Mouse (Mus musculus) right cerebral cortex, postnatal 25 days (tissue): ENCODE results near the gene Prr14l.
"Not testable (repeated sequence)": the region's sequence is repeated elsewhere in the genome, so short reads cannot be mapped to it uniquely, and the experiment has no call there.

Experiments used
- DNase-seq: peaks from one replicate; pipeline ENCODE4 v3.0.0; 2022

Gene Prr14l

GRCm38 (mm10) chr5:32853731-32854507 is at the start of gene Prr14l:
TSS of gene Prr14l (minus strand) at chr5:32854256.
- DNase-seq: peak; percentile 97

- no peak for DNase-seq
These were observed 32.7 kb upstream of the Prr14l start for GRCm38 (mm10) chr5:32886739-32887138.

- no peak for DNase-seq
These were observed 18.3 kb upstream of the Prr14l start for GRCm38 (mm10) chr5:32872346-32872745.

- DNase-seq: no peak
These were observed 15.5 kb upstream of the Prr14l start for GRCm38 (mm10) chr5:32869389-32870024.

GRCm38 (mm10) chr5:32863253-32864228 is 9.5 kb upstream of the Prr14l start, which contains the start of gene Depdc5:
TSS of gene Depdc5 (plus strand) at chr5:32863701.
- DNase-seq: peak; percentile 90

- DNase-seq: no peak
These were observed 8.5 kb upstream of the Prr14l start for GRCm38 (mm10) chr5:32862469-32863132.

GRCm38 (mm10) chr5:32861082-32861481 is 7.0 kb upstream of the Prr14l start:
- no peak for DNase-seq

GRCm38 (mm10) chr5:32857781-32858220 is 3.7 kb upstream of the Prr14l start:
- DNase-seq: peak; percentile 59

- not testable (repeated sequence) for DNase-seq
These were observed 1.2 kb upstream of the Prr14l start for GRCm38 (mm10) chr5:32855274-32855673.

GRCm38 (mm10) chr5:32854818-32855217 is 762 bp upstream of the Prr14l start:
- no peak for DNase-seq

GRCm38 (mm10) chr5:32852026-32852425 is 2.0 kb downstream of the Prr14l start:
- no peak for DNase-seq

- not testable (repeated sequence) for DNase-seq
These were observed 4.5 kb downstream of the Prr14l start for GRCm38 (mm10) chr5:32849580-32849979.

- no peak for DNase-seq
These were observed 4.9 kb downstream of the Prr14l start for GRCm38 (mm10) chr5:32849178-32849577.

GRCm38 (mm10) chr5:32840029-32840428 is 14.0 kb downstream of the Prr14l start:
- DNase-seq: no peak

GRCm38 (mm10) chr5:32836976-32837375 is 17.1 kb downstream of the Prr14l start:
- DNase-seq: no peak

- no peak for DNase-seq
These were observed 19.6 kb downstream of the Prr14l start for GRCm38 (mm10) chr5:32834497-32834896.

- DNase-seq: no peak
These were observed 24.0 kb downstream of the Prr14l start for GRCm38 (mm10) chr5:32830054-32830453.

- DNase-seq: not testable (repeated sequence)
These were observed 25.3 kb downstream of the Prr14l start for GRCm38 (mm10) chr5:32828766-32829165.

GRCm38 (mm10) chr5:32827009-32827408 is 27.0 kb downstream of the Prr14l start, which contains the start of gene Gm20671:
TSS of gene Gm20671 (minus strand) at chr5:32827109.
- no peak for DNase-seq

- DNase-seq: no peak
These were observed 33.6 kb downstream of the Prr14l start for GRCm38 (mm10) chr5:32820471-32820870.

GRCm38 (mm10) chr5:32815396-32815795 is 38.7 kb downstream of the Prr14l start:
- no peak for DNase-seq

GRCm38 (mm10) chr5:32786454-32786853 is 67.6 kb downstream of the Prr14l start:
- not testable (repeated sequence) for DNase-seq
